Mouse (Mus musculus) forebrain, embryonic 14.5 days (tissue): ENCODE data around the gene Trmt2b. TPM values are rescaled to one million over a fixed set of nuclear protein-coding genes. Genes with fewer than 3 reads are reported as not detected.
"Not testable (repeated sequence)": the region's sequence is repeated elsewhere in the genome, so short reads cannot be mapped to it uniquely, and the experiment has no call there.

ENCODE experiments used
- ATAC-seq: fragments of 200-750 bp; cut with Nextera tagmentation; 2 replicates; pipeline ENCODE4 v1.8.0; 2017; ENCODE audit warnings: mild to moderate bottlenecking, moderate library complexity
- DNase-seq: peaks from one replicate; pipeline ENCODE4 v3.0.0-alpha.2; 2015; ENCODE audit warnings: low spot score
- H3K27ac ChIP-seq: fragments of 300-500 bp; sonication (generic); 2 replicates; pipeline ENCODE4 v1.5.1; 2014; ENCODE audit warnings: low read depth, mild to moderate bottlenecking, control low read depth, low read length, moderate library complexity
- H3K27me3 ChIP-seq: fragments of 300-500 bp; sonication (generic); replicated peaks from 2 replicates; pipeline ENCODE4 v1.6.1; 2014; ENCODE audit warnings: low read length, control low read depth, mixed read lengths; ENCODE audit not compliant: control insufficient read depth, insufficient read depth
- H3K36me3 ChIP-seq: fragments of 300-500 bp; sonication (generic); 2 replicates; pipeline ENCODE4 v1.6.1; 2014; ENCODE audit warnings: low read length, control low read depth; ENCODE audit not compliant: control insufficient read depth, insufficient read depth
- H3K4me1 ChIP-seq: fragments of 300-500 bp; sonication (generic); 2 replicates; pipeline ENCODE4 v1.6.1; 2014; ENCODE audit warnings: antibody characterized with exemption, low read length, control low read depth; ENCODE audit not compliant: control insufficient read depth, insufficient read depth
- H3K4me2 ChIP-seq: fragments of 300-500 bp; sonication (generic); 2 replicates; pipeline ENCODE4 v1.6.1; 2014; ENCODE audit warnings: mild to moderate bottlenecking, control low read depth, low read length
- H3K4me3 ChIP-seq: fragments of 300-500 bp; sonication (generic); 2 replicates; pipeline ENCODE4 v1.5.1; 2014; ENCODE audit warnings: low read depth, low read length, control low read depth
- H3K9ac ChIP-seq: fragments of 300-500 bp; sonication (generic); 2 replicates; pipeline ENCODE4 v1.6.1; 2014; ENCODE audit warnings: mild to moderate bottlenecking, low read length, control low read depth, moderate library complexity
- H3K9me3 ChIP-seq: fragments of 300-500 bp; sonication (generic); replicated peaks from 2 replicates; pipeline ENCODE4 v1.6.1; 2016; ENCODE audit warnings: low read length, control low read depth, mixed read lengths; ENCODE audit not compliant: control insufficient read depth
- WGBS: fragments of 180-500 bp; shearing (Covaris S2); extraction: QIAGEN DNeasy Blood & Tissue Kit; methylation state at CpG from one replicate; pipeline ENCODE4 v1.1.7; 2014; 5-methylcytosine and 5-hydroxymethylcytosine counted together
- polyA plus RNA-seq: library from polyadenylated mRNA; unstranded; fragments of >200 nt; fragmentation: Nextera tagmentation; extraction: Ambion mirVana; gene quantifications from 2 replicates; pipeline ENCODE4 v1.2.1, GENCODE M21; 2014

Trmt2b gene
- polyA plus RNA-seq, 1 experiment from 2014 or later: 8.7 TPM

DNA sequence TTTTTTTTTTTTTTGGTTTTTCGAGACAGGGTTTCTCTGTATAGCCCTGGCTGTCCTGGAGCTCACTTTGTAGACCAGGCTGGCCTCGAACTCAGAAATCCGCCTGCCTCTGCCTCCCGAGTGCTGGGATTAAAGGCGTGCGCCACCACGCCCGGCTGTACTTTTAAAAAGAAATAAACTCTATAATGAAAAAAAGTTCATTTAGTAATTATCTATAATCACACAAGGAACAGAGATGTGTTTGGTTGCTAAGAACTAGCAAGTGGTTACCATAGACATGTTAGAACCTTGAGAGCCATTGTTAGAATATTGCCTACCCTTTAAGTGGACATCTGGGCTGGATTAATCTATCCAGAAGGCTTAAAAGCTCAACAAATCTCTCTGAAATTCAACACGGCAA lies 89.6 kb downstream of the Trmt2b start, which contains the start of gene Arl13a:
Arl13a (plus strand) TSS at position 301 of the 400 bp plus-strand sequence.
- not testable (repeated sequence) for ATAC-seq, H3K9me3 ChIP-seq, H3K9ac ChIP-seq, H3K27me3 ChIP-seq, DNase-seq, H3K4me1 ChIP-seq, H3K4me2 ChIP-seq, H3K27ac ChIP-seq, H3K4me3 ChIP-seq, H3K36me3 ChIP-seq
- WGBS: 89% methylated on average over 9 of the region's 9 CpGs

DNA sequence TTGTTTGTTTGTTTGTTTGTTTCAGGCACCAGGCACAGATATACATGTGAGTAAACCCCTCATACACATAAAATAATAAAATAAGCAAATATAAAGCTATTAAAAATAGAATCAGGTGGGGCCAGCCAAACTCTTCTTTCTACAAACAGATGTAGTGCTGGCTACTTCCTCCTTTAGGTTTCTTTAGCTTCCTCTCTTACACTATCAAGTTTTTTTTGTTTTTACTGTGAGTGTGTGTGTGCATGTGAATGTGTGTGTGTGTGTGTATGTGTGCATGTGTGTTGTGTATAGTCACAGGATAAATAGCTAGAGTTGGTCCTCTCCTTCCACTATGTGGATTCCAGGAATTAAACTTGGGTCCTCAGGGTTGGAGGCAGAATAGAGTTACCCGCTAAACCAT lies 102.1 kb downstream of the Trmt2b start:
- Histone ChIP-seq H3K27me3 (no peaks in the 10 kb centered on the region), H3K4me1 (no peaks in the 10 kb centered on the region), H3K4me3 (no peak overlapping the region), H3K9ac (no peak overlapping the region), H3K27ac (no peak overlapping the region), H3K4me2 (no peak overlapping the region), H3K36me3 (no peaks in the 10 kb centered on the region), H3K9me3 (no peaks in the 10 kb centered on the region)
- WGBS: 89% methylated on average over 1 of the region's 1 CpGs
- DNase-seq (no peak), ATAC-seq (no peak)

Other genes with a start within 250 kb of the Trmt2b start
- 62.5 and 74.9 TPM in 2 replicates for gene Cstf2, start 217.8 kb downstream of the Trmt2b start, polyA plus RNA-seq
- 0.28 and 0.46 TPM in 2 replicates for gene Xkrx, start 114.9 kb downstream of the Trmt2b start, polyA plus RNA-seq
- gene Arl13a, start 89.5 kb downstream of the Trmt2b start, polyA plus RNA-seq: not detected in 2 replicates
- not detected in 2 replicates for gene Nox1, start 55.0 kb downstream of the Trmt2b start, polyA plus RNA-seq
- 78.0 and 95.9 TPM in 2 replicates for gene Tmem35a, start 18.2 kb upstream of the Trmt2b start, polyA plus RNA-seq
- 17.4 and 18.9 TPM in 2 replicates for gene Cenpi, start 31.1 kb upstream of the Trmt2b start, polyA plus RNA-seq
- gene Drp2, start 127.6 kb upstream of the Trmt2b start, polyA plus RNA-seq: 12.8 and 16.6 TPM in 2 replicates
- 0.09 TPM in 1 of 2 replicates, not detected in the other for gene Taf7l, start 199.5 kb upstream of the Trmt2b start, polyA plus RNA-seq